Mouse (Mus musculus) liver, embryonic 13.5 days (tissue): Measurements from ENCODE around the gene Prok1. TPM values are rescaled to one million over a fixed set of nuclear protein-coding genes. Genes with fewer than 3 reads are reported as not detected.

Experiments used
- ATAC-seq: fragments of 200-750 bp; cut with Nextera tagmentation; 2 replicates; pipeline ENCODE4 v1.8.0; 2017; ENCODE audit warnings: low read depth, mild to moderate bottlenecking, moderate number of reproducible peaks, moderate library complexity
- DNase-seq: peaks from one replicate; pipeline ENCODE4 v3.0.0; 2022
- H3K27ac ChIP-seq: fragments of 300-500 bp; sonication (generic); 2 replicates; pipeline ENCODE4 v1.5.1; 2015; ENCODE audit warnings: moderate library complexity, mild to moderate bottlenecking, inconsistent platforms
- H3K27me3 ChIP-seq: fragments of 300-500 bp; sonication (generic); 2 replicates; pipeline ENCODE4 v1.6.1; 2015; ENCODE audit warnings: mild to moderate bottlenecking, inconsistent platforms
- H3K36me3 ChIP-seq: fragments of 300-500 bp; sonication (generic); 2 replicates; pipeline ENCODE4 v1.6.1; 2015; ENCODE audit warnings: mild to moderate bottlenecking, inconsistent platforms
- H3K4me1 ChIP-seq: fragments of 300-500 bp; sonication (generic); replicated peaks from 2 replicates; pipeline ENCODE4 v1.6.1; 2015; ENCODE audit warnings: inconsistent platforms
- H3K4me2 ChIP-seq: fragments of 300-500 bp; sonication (generic); 2 replicates; pipeline ENCODE4 v1.6.1; 2015; ENCODE audit warnings: inconsistent platforms, mild to moderate bottlenecking, moderate library complexity
- H3K4me3 ChIP-seq: fragments of 300-500 bp; sonication (generic); replicated peaks from 2 replicates; pipeline ENCODE4 v1.5.1; 2015; ENCODE audit warnings: mild to moderate bottlenecking, inconsistent platforms
- H3K9ac ChIP-seq: fragments of 300-500 bp; sonication (generic); 2 replicates; pipeline ENCODE4 v1.6.1; 2015; ENCODE audit warnings: mild to moderate bottlenecking, inconsistent platforms
- H3K9me3 ChIP-seq: fragments of 300-500 bp; sonication (generic); replicated peaks from 2 replicates; pipeline ENCODE4 v1.6.1; 2016; ENCODE audit warnings: inconsistent platforms
- WGBS: fragments of 180-500 bp; shearing (Covaris S2); methylation state at CpG from one replicate; pipeline ENCODE4 v1.1.7; 2015; ENCODE audit not compliant: insufficient replicate concordance; 5-methylcytosine and 5-hydroxymethylcytosine counted together
- polyA plus RNA-seq: library from polyadenylated mRNA; unstranded; fragments of >200 nt; fragmentation: Nextera tagmentation; extraction: Ambion mirVana; gene quantifications from 2 replicates; pipeline ENCODE4 v1.2.1, GENCODE M21; 2015

The Prok1 gene
- polyA plus RNA-seq, 1 experiment from 2014 or later = not detected

- H3K9me3 ChIP-seq = no peaks in the 10 kb centered on the region
- no peaks in the 10 kb centered on the region for H3K27me3 ChIP-seq
- no peak overlapping the region for H3K27ac ChIP-seq
- H3K36me3 ChIP-seq = no peaks in the 10 kb centered on the region
- H3K9ac ChIP-seq = no peak overlapping the region
- DNase-seq (no peak), ATAC-seq (no peak)
- H3K4me1 ChIP-seq = no peaks in the 10 kb centered on the region
- no peak overlapping the region for H3K4me2 ChIP-seq
- 55% methylated on average over 3 of the region's 3 CpGs for WGBS
- no peak overlapping the region for H3K4me3 ChIP-seq
Observed at GRCm38 (mm10) chr3:107183178-107183577, 56.3 kb downstream of the Prok1 start.

Other genes with a start within 250 kb of the Prok1 start
- 1.4 and 1.7 TPM in 2 replicates for gene Kcna3, start 203.5 kb downstream of the Prok1 start, polyA plus RNA-seq
- 0.03 and 0.05 TPM in 2 replicates for gene Kcna2, start 138.6 kb downstream of the Prok1 start, polyA plus RNA-seq
- gene Kcna10, start 56.7 kb downstream of the Prok1 start, polyA plus RNA-seq = not detected in 2 replicates
- 3.1 and 6.4 TPM in 2 replicates for gene Cym, start 18.0 kb downstream of the Prok1 start, polyA plus RNA-seq
- not detected in 2 replicates for gene A630076J17Rik, start 9.1 kb downstream of the Prok1 start, polyA plus RNA-seq
- 118 and 131 TPM in 2 replicates for gene Lamtor5, start 39.2 kb upstream of the Prok1 start, polyA plus RNA-seq
- 0.59 and 0.67 TPM in 2 replicates for gene Slc16a4, start 51.5 kb upstream of the Prok1 start, polyA plus RNA-seq
- 9.6 and 11.9 TPM in 2 replicates for gene Rbm15, start 94.0 kb upstream of the Prok1 start, polyA plus RNA-seq
- gene Kcnc4, start 219.8 kb upstream of the Prok1 start, polyA plus RNA-seq = not detected in 2 replicates